In the genomic region with DNA sequence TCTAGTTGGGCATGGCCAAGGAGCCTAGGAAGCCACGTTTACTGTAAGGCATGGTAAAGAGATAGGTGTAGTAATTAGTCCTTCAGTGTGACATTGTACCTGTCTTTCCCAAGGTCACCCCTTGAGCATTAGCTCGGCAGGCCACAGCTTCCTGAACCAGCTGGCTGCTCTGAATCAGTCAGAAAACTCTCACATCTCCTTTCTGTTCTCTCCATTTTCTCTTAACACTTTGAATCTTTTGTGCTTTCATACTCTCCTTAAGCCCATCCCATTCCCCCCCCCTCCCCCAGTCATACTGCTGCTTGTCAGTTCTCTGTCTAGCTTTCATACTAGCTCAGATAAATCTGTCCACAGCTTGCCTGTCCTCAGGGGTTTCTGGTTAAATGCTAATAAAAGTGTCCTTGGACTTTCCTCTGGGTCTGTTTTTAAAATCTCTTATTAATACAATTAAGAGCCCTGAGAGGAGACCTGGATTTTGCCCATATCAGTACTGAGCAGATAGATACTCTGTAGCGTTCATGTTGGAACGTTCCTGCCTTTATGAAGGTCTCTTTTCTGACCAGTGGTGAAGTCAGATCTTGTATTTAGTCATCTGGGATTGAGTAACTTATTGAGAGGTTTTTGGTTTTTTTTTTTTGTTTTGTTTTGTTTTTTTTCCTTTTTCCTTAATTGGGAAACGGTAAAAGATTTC, we compare ENCODE assay signal across 20 mouse cellular contexts. TPM values are rescaled to one million over a fixed set of nuclear protein-coding genes. Genes with fewer than 3 reads are reported as not detected.
DNase-seq lines count a peak whose midpoint lies in the region; ATAC-seq and TF ChIP-seq lines count a peak whose summit lies in the region.
"Had no signal": no experiment of that assay in that cellular context is flagged by ENCODE, and none has a peak within 500 bp of the region (broad histone marks: within the 10 kb centered on the region; RNA-seq: fewer than 3 reads in every experiment).

No protein-coding gene starts in this region.

- no peak overlapping the region for H3K4me3 ChIP-seq in heart, embryonic 13.5 days
- H3K4me3 ChIP-seq in liver, embryonic 16.5 days (ENCODE audit: low read depth, low read length), result no peak overlapping the region
- H3K4me3 ChIP-seq in liver, embryonic 12.5 days, result no peak overlapping the region
- no peak overlapping the region for H3K4me3 ChIP-seq in bone marrow, adult 2 months (replicated peaks; ENCODE audit: control insufficient read depth, low read depth, low read length)
- H3K4me3 ChIP-seq in hindbrain, embryonic 11.5 days (ENCODE audit: low read depth, low read length), result no peak overlapping the region
- H3K4me3 ChIP-seq: embryonic facial prominence, embryonic 15.5 days; megakaryocyte, embryonic 14.5 days had no signal

- H3K9me3 ChIP-seq in heart, embryonic 13.5 days, result no peaks in the 10 kb centered on the region
- no peaks in the 10 kb centered on the region for H3K9me3 ChIP-seq in liver, embryonic 16.5 days (replicated peaks; ENCODE audit: control insufficient read depth, low read length)
- no peaks in the 10 kb centered on the region for H3K9me3 ChIP-seq in liver, embryonic 12.5 days (replicated peaks)
- no peaks in the 10 kb centered on the region for H3K9me3 ChIP-seq in hindbrain, embryonic 11.5 days (ENCODE audit: control insufficient read depth, low read length)
- H3K9me3 ChIP-seq: embryonic facial prominence, embryonic 15.5 days; megakaryocyte, embryonic 14.5 days had no signal

- no peak overlapping the region for H3K27ac ChIP-seq in heart, embryonic 13.5 days (replicated peaks)
- H3K27ac ChIP-seq in liver, embryonic 16.5 days (ENCODE audit: low read length), result no peak overlapping the region
- no peak overlapping the region for H3K27ac ChIP-seq in liver, embryonic 12.5 days
- peak overlapping the region; percentile 67; the same call in 1 of the 2 replicates for H3K27ac ChIP-seq in bone marrow, adult 2 months (ENCODE audit: control insufficient read depth, insufficient read depth, low read depth, low read length, poor library complexity)
- H3K27ac ChIP-seq in hindbrain, embryonic 11.5 days (ENCODE audit: low read depth, low read length), result no peak overlapping the region
- H3K27ac ChIP-seq: embryonic facial prominence, embryonic 15.5 days; hindbrain, postnatal 0 days had no signal

- DNase-seq in heart, adult 8-10 months (ENCODE audit: low spot score), result no peak
- peak; percentile 19 for DNase-seq in 416B (ENCODE audit: low read depth)
- no peak for DNase-seq in urinary bladder, postnatal 10 days (ENCODE audit: low spot score)
- DNase-seq in hindbrain, embryonic 11.5 days (ENCODE audit: low spot score), result no peak
- DNase-seq: adrenal gland, adult 8-10 months; cerebellum, adult 11-12 months; cerebellum, postnatal 14 days; gastrocnemius, postnatal 36 days; lung, embryonic 14.5 days; right cerebral cortex, postnatal 25 days; thymus, adult 2 months had no signal

- no peak for ATAC-seq in heart, embryonic 13.5 days (ENCODE audit: extremely low read depth, insufficient number of reproducible peaks, low FRiP score, low TSS enrichment)
- ATAC-seq in liver, embryonic 16.5 days (ENCODE audit: low read depth), result no peak
- no peak for ATAC-seq in liver, embryonic 12.5 days
- no peak for ATAC-seq in hindbrain, embryonic 11.5 days (ENCODE audit: low FRiP score)
- ATAC-seq: forebrain, embryonic 16.5 days; hindbrain, postnatal 0 days; intestine, postnatal 0 days had no signal

- no peaks in the 10 kb centered on the region for H3K27me3 ChIP-seq in heart, embryonic 13.5 days (replicated peaks)
- H3K27me3 ChIP-seq in liver, embryonic 16.5 days (ENCODE audit: control insufficient read depth, insufficient read depth, low read depth, low read length), result no peaks in the 10 kb centered on the region
- no peaks in the 10 kb centered on the region for H3K27me3 ChIP-seq in liver, embryonic 12.5 days (replicated peaks)
- no peaks in the 10 kb centered on the region for H3K27me3 ChIP-seq in hindbrain, embryonic 11.5 days (ENCODE audit: control insufficient read depth, insufficient read depth, low read length)
- H3K27me3 ChIP-seq: embryonic facial prominence, embryonic 15.5 days; megakaryocyte, embryonic 14.5 days had no signal

- no peak for TF ChIP-seq CTCF in bone marrow, adult 2 months (IDR thresholded peaks at IDR 0.05; ENCODE audit: control insufficient read depth, insufficient read depth, low read length)

- H3K36me3 ChIP-seq in heart, embryonic 13.5 days, result peaks cover 12% of the 10 kb centered on the region; the same call in 1 of the 2 replicates
- no peaks in the 10 kb centered on the region for H3K36me3 ChIP-seq in liver, embryonic 16.5 days (ENCODE audit: control insufficient read depth, insufficient read depth)
- H3K36me3 ChIP-seq in liver, embryonic 12.5 days, result no peaks in the 10 kb centered on the region
- H3K36me3 ChIP-seq in hindbrain, embryonic 11.5 days (ENCODE audit: control insufficient read depth, insufficient read depth, low read length), result no peaks in the 10 kb centered on the region

- WGBS in heart, embryonic 13.5 days, result 38% methylated on average over 5 of the region's 5 CpGs
- 46% methylated on average over 5 of the region's 5 CpGs for WGBS in liver, embryonic 16.5 days (ENCODE audit: insufficient replicate concordance)
- WGBS in liver, embryonic 12.5 days (ENCODE audit: insufficient replicate concordance), result 48% methylated on average over 5 of the region's 5 CpGs
- WGBS in bone marrow, adult 2 months, result 34% methylated on average over 5 of the region's 5 CpGs
- WGBS in hindbrain, embryonic 11.5 days, result 73% methylated on average over 5 of the region's 5 CpGs

- peaks cover 24% of the 10 kb centered on the region for H3K4me1 ChIP-seq in heart, embryonic 13.5 days
- no peaks in the 10 kb centered on the region for H3K4me1 ChIP-seq in liver, embryonic 16.5 days (ENCODE audit: control insufficient read depth, low read depth, low read length)
- peaks cover 5% of the 10 kb centered on the region; the same call in 1 of the 2 replicates for H3K4me1 ChIP-seq in liver, embryonic 12.5 days
- peaks cover 2% of the 10 kb centered on the region; the same call in 1 of the 2 replicates for H3K4me1 ChIP-seq in bone marrow, adult 2 months (ENCODE audit: control insufficient read depth, insufficient read depth, low read length)
- H3K4me1 ChIP-seq in hindbrain, embryonic 11.5 days (replicated peaks; ENCODE audit: control insufficient read depth, insufficient read depth, low read length), result no peaks in the 10 kb centered on the region
- H3K4me1 ChIP-seq: embryonic facial prominence, embryonic 15.5 days had no signal

- peak overlapping the region; percentile 4; the same call in 1 of the 2 replicates for H3K4me2 ChIP-seq in heart, embryonic 13.5 days
- 0 out of 2 replicates have a peak overlapping the region, but pooled peaks have one; percentile 15 for H3K4me2 ChIP-seq in liver, embryonic 16.5 days (ENCODE audit: low read depth, low read length)
- H3K4me2 ChIP-seq in liver, embryonic 12.5 days, result no peak overlapping the region
- H3K4me2 ChIP-seq in hindbrain, embryonic 11.5 days (replicated peaks; ENCODE audit: low read depth, low read length), result no peak overlapping the region
- H3K4me2 ChIP-seq: embryonic facial prominence, embryonic 15.5 days; lung, embryonic 14.5 days had no signal

- H3K9ac ChIP-seq in heart, embryonic 13.5 days, result 0 out of 2 replicates have a peak overlapping the region, but pooled peaks have one; percentile 11
- no peak overlapping the region for H3K9ac ChIP-seq in liver, embryonic 16.5 days (ENCODE audit: low read depth, low read length)
- no peak overlapping the region for H3K9ac ChIP-seq in liver, embryonic 12.5 days
- no peak overlapping the region for H3K9ac ChIP-seq in hindbrain, embryonic 11.5 days (ENCODE audit: low read depth, low read length)
- H3K9ac ChIP-seq: embryonic facial prominence, embryonic 15.5 days; lung, embryonic 14.5 days had no signal

- TF ChIP-seq POLR2A in bone marrow, adult 2 months (IDR thresholded peaks at IDR 0.05; ENCODE audit: borderline replicate concordance, control insufficient read depth, low read depth, low read length), result no peak

RNA-seq across cellular contexts. Expression of a gene that starts 12.4 kb away (rescaled TPM):
- polyA plus RNA-seq in heart, embryonic 13.5 days (2015; fragmentation: Nextera tagmentation; extraction: Ambion mirVana), result 8.0 and 8.3 TPM in 2 replicates
- total RNA-seq in heart, adult 8-10 months (2022), result 1 to 10 TPM; 4.1 to 5.2 (median 4.7) TPM
- 1.9 and 2.9 TPM in 2 replicates for polyA plus RNA-seq in liver, embryonic 16.5 days (2015; fragmentation: Nextera tagmentation; extraction: Ambion mirVana)
- 3.2 and 4.3 TPM in 2 replicates for polyA plus RNA-seq in liver, embryonic 12.5 days (2016; fragmentation: Nextera tagmentation; extraction: Ambion mirVana)
- 0.41 and 3.2 TPM in 2 replicates for polyA plus RNA-seq in bone marrow, adult 2 months (2011; ENCODE audit: insufficient read depth, insufficient read length, low replicate concordance, missing spikeins)
- 8.0 and 8.5 TPM in 2 replicates for polyA plus RNA-seq in hindbrain, embryonic 11.5 days (2014; fragmentation: Nextera tagmentation; extraction: Ambion mirVana)

RNA-seq across cellular contexts. Expression of a gene that starts 36.0 kb away (rescaled TPM):
- polyA plus RNA-seq in heart, embryonic 13.5 days (2015; fragmentation: Nextera tagmentation; extraction: Ambion mirVana), result 3.5 and 4.1 TPM in 2 replicates
- total RNA-seq in heart, adult 8-10 months (2022), result under 1 TPM in 3 of 4 experiments, not detected in 1; 0.37 to 0.82 (median 0.56) TPM
- polyA plus RNA-seq in liver, embryonic 16.5 days (2015; fragmentation: Nextera tagmentation; extraction: Ambion mirVana), result 2.3 and 2.4 TPM in 2 replicates
- 3.3 TPM in 2 replicates for polyA plus RNA-seq in liver, embryonic 12.5 days (2016; fragmentation: Nextera tagmentation; extraction: Ambion mirVana)
- polyA plus RNA-seq in bone marrow, adult 2 months (2011; ENCODE audit: insufficient read depth, insufficient read length, low replicate concordance, missing spikeins), result 1.4 and 8.0 TPM in 2 replicates
- polyA plus RNA-seq in hindbrain, embryonic 11.5 days (2014; fragmentation: Nextera tagmentation; extraction: Ambion mirVana), result 3.4 and 6.9 TPM in 2 replicates

Comparison
In these comparisons a context has a peak if more than half of its experiments do, and no peak if none do; other contexts are left out.
1. H3K4me2 ChIP-seq: peak in heart, embryonic 13.5 days (single experiment) and liver, embryonic 16.5 days (single experiment); none in liver, embryonic 12.5 days (single experiment) and hindbrain, embryonic 11.5 days (single experiment).